Mouse (Mus musculus) liver, embryonic 14.5 days (tissue): ENCODE data around the gene Lamb3.

Experiments used
- CTCF ChIP-seq: IDR thresholded peaks from 2 replicates; pipeline ENCODE4 v1.5.1; 2016; ENCODE audit warnings: antibody characterized with exemption, low read depth, control low read depth
- EP300 ChIP-seq: IDR thresholded peaks from 2 replicates; pipeline ENCODE4 v1.6.1; 2016; ENCODE audit warnings: antibody characterized with exemption, low read depth

- TF ChIP-seq CTCF (no peak), EP300 (no peak)
Observed at GRCm38 (mm10) chr1:193362078-193362477, 154.6 kb downstream of the Lamb3 start.
